In the genomic region with DNA sequence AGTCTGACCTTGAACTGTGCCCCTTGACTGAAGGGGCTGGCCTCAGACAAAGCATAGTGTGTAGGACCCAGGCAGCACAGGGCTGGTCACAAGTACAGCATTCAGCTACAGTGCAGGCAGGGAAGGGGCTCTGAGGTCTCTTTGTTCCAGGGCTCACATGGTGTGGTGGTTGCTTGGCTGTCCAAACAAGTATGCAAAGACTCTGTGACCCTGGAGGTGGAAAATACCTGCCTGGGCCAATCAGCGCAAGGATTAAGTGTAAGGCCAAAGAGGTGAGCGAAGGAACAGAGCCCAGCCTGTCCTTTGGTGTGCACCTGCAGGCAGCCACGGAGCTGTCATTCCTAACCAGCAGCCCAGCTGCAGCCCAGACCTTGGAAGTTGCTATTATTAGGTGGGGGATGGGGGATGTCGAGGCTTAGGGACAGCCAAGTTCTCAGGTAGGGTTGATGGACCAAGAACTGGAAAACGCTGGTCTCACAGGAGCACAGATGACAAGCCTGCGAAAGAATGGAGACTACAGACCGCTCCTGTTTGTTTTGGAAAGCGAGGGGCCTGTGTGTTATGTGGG, we compare ENCODE assay signal across 8 mouse cellular contexts. TPM values are rescaled to one million over a fixed set of nuclear protein-coding genes. Genes with fewer than 3 reads are reported as not detected.
DNase-seq lines count a peak whose midpoint lies in the region; ATAC-seq and TF ChIP-seq lines count a peak whose summit lies in the region.

No protein-coding gene starts in this region.

- H3K36me3 ChIP-seq in liver, postnatal 0 days (replicated peaks; ENCODE audit: insufficient read depth, low read length) = no peaks in the 10 kb centered on the region
- H3K36me3 ChIP-seq in embryonic facial prominence, embryonic 13.5 days = no peaks in the 10 kb centered on the region
- H3K36me3 ChIP-seq in neural tube, embryonic 14.5 days (ENCODE audit: control insufficient read depth, insufficient read depth, low read length) = no peaks in the 10 kb centered on the region

- H3K4me1 ChIP-seq in liver, postnatal 0 days (ENCODE audit: insufficient read depth) = peaks cover 6% of the 10 kb centered on the region
- H3K4me1 ChIP-seq in embryonic facial prominence, embryonic 13.5 days = peaks cover 27% of the 10 kb centered on the region
- peaks cover 4% of the 10 kb centered on the region; the same call in 1 of the 2 replicates for H3K4me1 ChIP-seq in neural tube, embryonic 14.5 days (ENCODE audit: control insufficient read depth, insufficient read depth, low read length)

- H3K27ac ChIP-seq in liver, postnatal 0 days (ENCODE audit: low read depth) = no peak overlapping the region
- H3K27ac ChIP-seq in embryonic facial prominence, embryonic 13.5 days = peak overlapping the region; percentile 64
- H3K27ac ChIP-seq in neural tube, embryonic 14.5 days (ENCODE audit: low read depth, low read length) = no peak overlapping the region

- H3K9me3 ChIP-seq in liver, postnatal 0 days (ENCODE audit: low read length) = no peaks in the 10 kb centered on the region; the same call in 1 of the 2 replicates
- H3K9me3 ChIP-seq in embryonic facial prominence, embryonic 13.5 days = no peaks in the 10 kb centered on the region
- H3K9me3 ChIP-seq in neural tube, embryonic 14.5 days (ENCODE audit: control insufficient read depth, low read length) = no peaks in the 10 kb centered on the region

- no peak for DNase-seq in liver, postnatal 0 days
- no peak for DNase-seq in liver
- DNase-seq in kidney, adult 9 months = peak; percentile 75
- DNase-seq in adrenal gland, adult 2 months = no peak
- DNase-seq in frontal cortex, postnatal 14 days (ENCODE audit: low spot score in 2 of 2) = no peak
- no peak for DNase-seq in cerebellum, adult 11-12 months

- TF ChIP-seq EP300 in liver, postnatal 0 days (IDR thresholded peaks at IDR 0.05; ENCODE audit: low read depth) = no peak

- peak; percentile 20; the same call in 1 of the 2 replicates for ATAC-seq in liver, postnatal 0 days
- ATAC-seq in embryonic facial prominence, embryonic 13.5 days (ENCODE audit: insufficient number of reproducible peaks, insufficient read depth, low FRiP score, low TSS enrichment, low read depth) = peak; percentile 38; the same call in 1 of the 2 replicates
- ATAC-seq in neural tube, embryonic 14.5 days (ENCODE audit: low read depth) = peak; percentile 50; the same call in 1 of the 2 replicates

- no peaks in the 10 kb centered on the region for H3K27me3 ChIP-seq in liver, postnatal 0 days (ENCODE audit: insufficient read depth, low read length)
- H3K27me3 ChIP-seq in embryonic facial prominence, embryonic 13.5 days = no peaks in the 10 kb centered on the region; the same call in 1 of the 2 replicates
- H3K27me3 ChIP-seq in neural tube, embryonic 14.5 days (ENCODE audit: control insufficient read depth, insufficient read depth, low read length) = no peaks in the 10 kb centered on the region

- no peak for TF ChIP-seq CTCF in liver, postnatal 0 days (IDR thresholded peaks at IDR 0.05; ENCODE audit: low read depth)

- WGBS in liver, postnatal 0 days (ENCODE audit: insufficient replicate concordance) = 57% methylated on average over 8 of the region's 8 CpGs
- 46% methylated on average over 8 of the region's 8 CpGs for WGBS in embryonic facial prominence, embryonic 13.5 days
- WGBS in neural tube, embryonic 14.5 days = 64% methylated on average over 8 of the region's 8 CpGs

- H3K4me3 ChIP-seq in liver, postnatal 0 days (ENCODE audit: low read depth, low read length) = no peak overlapping the region
- H3K4me3 ChIP-seq in embryonic facial prominence, embryonic 13.5 days = no peak overlapping the region
- H3K4me3 ChIP-seq in neural tube, embryonic 14.5 days (ENCODE audit: low read depth, low read length) = no peak overlapping the region

- H3K9ac ChIP-seq in liver, postnatal 0 days (replicated peaks) = no peak overlapping the region
- H3K9ac ChIP-seq in embryonic facial prominence, embryonic 13.5 days = no peak overlapping the region
- no peak overlapping the region for H3K9ac ChIP-seq in neural tube, embryonic 14.5 days (replicated peaks; ENCODE audit: low read depth, low read length)

- no peak overlapping the region for H3K4me2 ChIP-seq in liver, postnatal 0 days (ENCODE audit: low read depth, low read length)
- no peak overlapping the region for H3K4me2 ChIP-seq in embryonic facial prominence, embryonic 13.5 days
- no peak overlapping the region for H3K4me2 ChIP-seq in neural tube, embryonic 14.5 days (ENCODE audit: low read depth, low read length)

RNA-seq across cellular contexts. Expression of a gene that starts 32.3 kb away (rescaled TPM):
- 1.9 and 2.5 TPM in 2 replicates for polyA plus RNA-seq in liver, postnatal 0 days (2015; fragmentation: Nextera tagmentation; extraction: Ambion mirVana)
- 4.3 TPM in 2 replicates for polyA plus RNA-seq in embryonic facial prominence, embryonic 13.5 days (2015; fragmentation: Nextera tagmentation; extraction: Ambion mirVana)
- polyA plus RNA-seq in neural tube, embryonic 14.5 days (2014; fragmentation: Nextera tagmentation; extraction: Ambion mirVana) = 0.79 and 1.7 TPM in 2 replicates
- 10 to 100 TPM in 1 of 2 experiments, 1 to 10 TPM in 1; 9.3 to 13.1 TPM for total RNA-seq in adrenal gland, adult 2 months (2021)
- 1.4 and 1.5 TPM in 2 replicates for polyA plus RNA-seq in adrenal gland, adult 2 months (2012; rRNA removed)
